Mouse (Mus musculus): ENCODE data around the gene Ccni. TPM values are rescaled to one million over a fixed set of nuclear protein-coding genes. Genes with fewer than 3 reads are reported as not detected.

Gene Ccni
- polyA plus RNA-seq (2015; fragmentation: Nextera tagmentation; extraction: Ambion mirVana) = 75.6 and 91.6 TPM in 2 replicates

DNA sequence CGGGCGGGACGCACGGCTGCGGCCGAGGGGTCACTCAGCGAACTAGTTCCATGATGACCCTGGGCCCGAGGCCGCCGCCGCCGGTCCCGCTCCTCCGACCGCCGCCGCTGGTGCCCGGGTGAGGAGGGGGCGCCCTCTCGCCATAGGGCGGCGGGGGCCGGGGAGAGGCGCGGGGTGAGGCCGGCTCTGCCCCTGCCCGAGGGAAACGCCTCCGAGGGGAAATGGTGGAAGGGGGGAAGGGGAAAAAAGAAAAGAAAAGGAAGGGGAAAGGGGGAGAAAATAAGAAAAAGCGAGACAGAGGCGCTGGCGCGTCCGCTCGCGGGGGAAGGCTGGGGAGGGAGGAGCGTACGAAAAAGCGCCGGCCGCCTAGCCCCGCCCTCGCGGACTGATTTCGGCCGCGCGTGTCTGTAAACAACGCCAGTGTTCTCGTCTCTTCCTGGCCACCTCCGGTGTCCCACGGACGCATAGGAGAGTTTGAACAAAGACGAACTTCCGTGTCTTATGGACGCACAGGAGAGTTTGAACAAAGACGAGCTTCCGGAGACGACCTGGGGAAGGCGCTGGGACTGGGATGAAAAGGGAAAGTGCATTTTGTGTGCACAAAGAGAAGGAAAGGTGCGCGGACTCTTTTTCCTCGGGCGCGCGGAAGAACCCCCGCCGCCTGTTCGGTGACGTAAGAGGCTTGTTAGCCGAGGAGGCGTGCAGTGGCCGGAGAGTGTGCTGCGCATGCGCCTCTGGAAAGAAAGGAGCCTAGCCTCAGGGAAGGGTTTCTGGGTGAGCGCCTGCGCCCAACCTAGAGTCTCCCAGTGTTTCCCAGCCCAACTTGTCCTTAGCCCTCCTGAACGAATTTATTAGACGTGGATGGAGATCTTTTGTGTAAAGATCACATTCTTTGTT is at the start of gene Ccni, which contains the start of gene 2010109A12Rik:
Gene Ccni (minus strand): TSS at position 387 of the 897 bp plus-strand sequence.
Gene 2010109A12Rik (plus strand): TSS at position 410 of the 897 bp plus-strand sequence.

Other genes starting within 250 kb of the Ccni start
- 0.21 and 0.33 TPM in 2 replicates for gene Sowahb, start 161.5 kb downstream of the Ccni start, polyA plus RNA-seq (2015; fragmentation: Nextera tagmentation; extraction: Ambion mirVana)
- 58.9 and 60.7 TPM in 2 replicates for gene Sept11, start 113.1 kb downstream of the Ccni start, polyA plus RNA-seq (2015; fragmentation: Nextera tagmentation; extraction: Ambion mirVana)
- gene 2010109A12Rik, start within 50 bp of the Ccni start, polyA plus RNA-seq (2015; fragmentation: Nextera tagmentation; extraction: Ambion mirVana) = 1.6 and 3.3 TPM in 2 replicates
- gene Ccng2, start 60.8 kb upstream of the Ccni start, polyA plus RNA-seq (2015; fragmentation: Nextera tagmentation; extraction: Ambion mirVana) = 38.3 and 42.6 TPM in 2 replicates

Measured in adrenal gland, postnatal 0 days (tissue).